Mouse (Mus musculus): Measurements from ENCODE around the gene Cd300lg. TPM values are rescaled to one million over a fixed set of nuclear protein-coding genes. Genes with fewer than 3 reads are reported as not detected.

Gene Cd300lg
- polyA plus RNA-seq (2012): 1.2 and 1.8 TPM in 2 replicates

GRCm38 (mm10) chr11:102041350-102041949, at the start of gene Cd300lg:
Gene Cd300lg, plus strand, starts transcription at chr11:102041509.

DNA sequence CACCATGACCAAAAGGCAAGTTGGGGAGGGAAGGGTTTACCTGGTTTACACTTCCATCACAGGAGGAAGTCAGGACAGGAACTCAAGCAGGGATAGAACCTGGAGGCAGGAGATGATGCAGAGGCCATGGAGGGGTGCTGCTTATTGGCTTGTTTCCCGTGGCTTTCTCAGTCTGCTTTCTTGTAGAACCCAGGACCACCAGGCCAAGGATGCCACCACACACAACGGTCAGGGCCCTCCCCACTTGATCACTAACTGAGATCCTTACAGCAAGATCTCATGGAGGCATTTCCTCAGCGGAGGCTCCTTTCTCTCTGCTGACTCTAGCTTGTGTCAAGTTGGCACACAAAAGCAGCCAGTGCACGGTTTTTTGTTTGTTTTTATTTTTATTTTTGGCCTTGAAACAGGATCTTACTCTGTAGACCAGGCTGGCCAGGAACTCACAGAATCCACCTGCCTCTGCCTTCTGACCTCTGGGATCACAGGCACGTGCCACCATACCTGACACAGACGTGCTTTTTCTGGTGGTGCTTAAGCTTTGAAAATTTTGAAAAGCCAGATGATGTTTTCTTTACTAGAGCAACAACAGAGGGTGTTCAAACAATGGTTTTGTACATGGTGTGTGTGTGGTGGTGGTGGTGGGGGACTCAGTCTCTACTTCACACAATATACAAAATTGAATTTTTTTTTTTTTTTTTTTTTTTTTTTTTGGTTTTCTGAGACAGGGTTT, 13.1 kb upstream of the Cd300lg start, which contains the start of gene Mpp3:
TSS of gene Mpp3 (minus strand) at position 375 of the 730 bp plus-strand sequence.

GRCm38 (mm10) chr11:102087931-102088898, 46.9 kb downstream of the Cd300lg start, which contains the start of gene Mpp2:
Gene Mpp2, minus strand, starts transcription at chr11:102088515.

DNA sequence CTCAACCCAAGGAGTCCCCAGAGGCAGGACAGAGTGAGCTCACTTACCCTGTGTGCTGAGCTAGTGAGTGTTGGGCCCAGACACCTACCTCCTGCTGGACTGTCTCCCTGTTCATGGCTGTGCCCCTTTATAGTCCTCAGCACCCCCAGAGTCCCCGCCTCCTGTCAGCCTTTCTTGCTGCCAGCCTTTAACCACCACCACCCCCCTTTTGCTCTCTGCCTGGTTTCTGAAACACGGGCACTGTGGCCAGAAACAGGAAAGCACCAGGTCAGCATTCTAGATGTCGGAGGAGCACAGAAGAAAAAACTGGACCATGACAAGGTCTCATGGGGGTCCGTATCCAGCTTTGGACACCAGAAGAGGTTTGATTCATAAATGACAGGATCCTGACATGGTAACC, 59.9 kb downstream of the Cd300lg start, which contains the start of gene Ppy:
TSS of gene Ppy (minus strand) at position 101 of the 400 bp plus-strand sequence.

Other genes starting within 250 kb of the Cd300lg start
- gene Meox1, start 147.1 kb upstream of the Cd300lg start, polyA plus RNA-seq (2012): not detected in 2 replicates
- gene Sost, start 74.5 kb upstream of the Cd300lg start, polyA plus RNA-seq (2012): 0.04 and 0.06 TPM in 2 replicates
- gene Cfap97d1, start 57.2 kb upstream of the Cd300lg start, polyA plus RNA-seq (2012): not detected in 2 replicates
- 9.9 and 11.0 TPM in 2 replicates for gene Dusp3, start 54.5 kb upstream of the Cd300lg start, polyA plus RNA-seq (2012)
- 0.08 TPM in 1 of 2 replicates, not detected in the other for gene Mpp3, start 13.0 kb upstream of the Cd300lg start, polyA plus RNA-seq (2012)
- 2.4 TPM in 2 replicates for gene Mpp2, start 47.0 kb downstream of the Cd300lg start, polyA plus RNA-seq (2012)
- gene Ppy, start 59.8 kb downstream of the Cd300lg start, polyA plus RNA-seq (2012): not detected in 2 replicates
- not detected in 2 replicates for gene Pyy, start 66.3 kb downstream of the Cd300lg start, polyA plus RNA-seq (2012)
- gene Nags, start 104.0 kb downstream of the Cd300lg start, polyA plus RNA-seq (2012): 1.1 and 1.3 TPM in 2 replicates
- 7.9 and 11.8 TPM in 2 replicates for gene Tmem101, start 114.9 kb downstream of the Cd300lg start, polyA plus RNA-seq (2012)
- gene Lsm12, start 143.8 kb downstream of the Cd300lg start, polyA plus RNA-seq (2012): 97.8 and 116 TPM in 2 replicates
- 57.4 and 70.2 TPM in 2 replicates for gene G6pc3, start 148.1 kb downstream of the Cd300lg start, polyA plus RNA-seq (2012)
- 158 and 159 TPM in 2 replicates for gene Hdac5, start 188.7 kb downstream of the Cd300lg start, polyA plus RNA-seq (2012)
- 8.4 and 10.1 TPM in 2 replicates for gene BC030867, start 207.4 kb downstream of the Cd300lg start, polyA plus RNA-seq (2012)
- 0.81 and 1.0 TPM in 2 replicates for gene Asb16, start 227.2 kb downstream of the Cd300lg start, polyA plus RNA-seq (2012)
- 36.1 and 37.7 TPM in 2 replicates for gene Tmub2, start 243.4 kb downstream of the Cd300lg start, polyA plus RNA-seq (2012)